ENCODE assay signal across 8 mouse cellular contexts in genomic region chr3:113630564-113630963, GRCm38 (mm10). TPM values are rescaled to one million over a fixed set of nuclear protein-coding genes. Genes with fewer than 3 reads are reported as not detected.
A peak's percentile ranks its signal among the peaks of the same experiment; 100 is the strongest.
DNase-seq lines count a peak whose midpoint lies in the region; ATAC-seq and TF ChIP-seq lines count a peak whose summit lies in the region.

No protein-coding gene starts in this region.

- peak overlapping the region; percentile 53 for H3K4me3 ChIP-seq in kidney, embryonic 14.5 days (ENCODE audit: low read length)
- H3K4me3 ChIP-seq in ES-E14 (ENCODE audit: insufficient read depth in 1 of 2, low read depth in 1 of 2, low read length in 2 of 2, poor library complexity in 1 of 2, severe bottlenecking in 1 of 2) = peak overlapping the region; percentile 88 to 99
- H3K4me3 ChIP-seq in embryonic facial prominence, embryonic 14.5 days (ENCODE audit: low read depth, low read length) = peak overlapping the region; percentile 69
- peak overlapping the region; percentile 78 for H3K4me3 ChIP-seq in intestine, embryonic 15.5 days (replicated peaks)
- peak overlapping the region; percentile 58 for H3K4me3 ChIP-seq in midbrain, embryonic 16.5 days (ENCODE audit: low read depth, low read length)

- H3K36me3 ChIP-seq in kidney, embryonic 14.5 days (ENCODE audit: control insufficient read depth, insufficient read depth, low read length) = peaks cover 3% of the 10 kb centered on the region; the same call in 1 of the 2 replicates
- no peaks in the 10 kb centered on the region; the same call in 1 of the 2 replicates for H3K36me3 ChIP-seq in ES-E14 (ENCODE audit: control insufficient read depth, insufficient read depth, low read length, poor library complexity, severe bottlenecking)
- H3K36me3 ChIP-seq in embryonic facial prominence, embryonic 14.5 days (ENCODE audit: control insufficient read depth, insufficient read depth, low read length) = peaks cover 6% of the 10 kb centered on the region; the same call in 1 of the 2 replicates
- H3K36me3 ChIP-seq in intestine, embryonic 15.5 days = no peaks in the 10 kb centered on the region
- H3K36me3 ChIP-seq in midbrain, embryonic 16.5 days (ENCODE audit: control insufficient read depth, insufficient read depth, low read length) = peaks cover 3% of the 10 kb centered on the region; the same call in 1 of the 2 replicates

- H3K4me2 ChIP-seq in kidney, embryonic 14.5 days (replicated peaks; ENCODE audit: low read depth, low read length) = peak overlapping the region; percentile 72
- peak overlapping the region; percentile 74 for H3K4me2 ChIP-seq in embryonic facial prominence, embryonic 14.5 days (ENCODE audit: low read depth, low read length)
- peak overlapping the region; percentile 56 for H3K4me2 ChIP-seq in intestine, embryonic 15.5 days (replicated peaks)
- peak overlapping the region; percentile 73 for H3K4me2 ChIP-seq in midbrain, embryonic 16.5 days (ENCODE audit: low read length)

- in situ Hi-C loops in ES-E14 (cut with MboI; ENCODE audit: low sequenced_read_pairs in 2 of 2, unreplicated experiment in 2 of 2) = no loop called here

- peak overlapping the region; percentile 80 for H3K9ac ChIP-seq in kidney, embryonic 14.5 days (ENCODE audit: low read depth, low read length)
- peak overlapping the region; percentile 93 for H3K9ac ChIP-seq in ES-E14 (ENCODE audit: insufficient read depth, low read depth, low read length, poor library complexity, severe bottlenecking)
- H3K9ac ChIP-seq in embryonic facial prominence, embryonic 14.5 days (ENCODE audit: low read depth, low read length) = peak overlapping the region; percentile 93
- peak overlapping the region; percentile 58 for H3K9ac ChIP-seq in intestine, embryonic 15.5 days
- H3K9ac ChIP-seq in midbrain, embryonic 16.5 days (ENCODE audit: low read depth, low read length) = peak overlapping the region; percentile 83

- WGBS in kidney, embryonic 14.5 days = 16% methylated on average over 13 of the region's 13 CpGs
- 14% methylated on average over 13 of the region's 13 CpGs for WGBS in embryonic facial prominence, embryonic 14.5 days
- whole genome bisulfite sequencing in intestine, embryonic 15.5 days = 8% methylated on average over 13 of the region's 13 CpGs
- 17% methylated on average over 13 of the region's 13 CpGs for WGBS in midbrain, embryonic 16.5 days

- no peaks in the 10 kb centered on the region for H3K27me3 ChIP-seq in kidney, embryonic 14.5 days (ENCODE audit: control insufficient read depth, insufficient read depth, low read length)
- no peaks in the 10 kb centered on the region for H3K27me3 ChIP-seq in embryonic facial prominence, embryonic 14.5 days (replicated peaks; ENCODE audit: control insufficient read depth, insufficient read depth, low read length)
- H3K27me3 ChIP-seq in intestine, embryonic 15.5 days (replicated peaks) = no peaks in the 10 kb centered on the region
- no peaks in the 10 kb centered on the region for H3K27me3 ChIP-seq in midbrain, embryonic 16.5 days (ENCODE audit: control insufficient read depth, insufficient read depth, low read depth, low read length)

- H3K27ac ChIP-seq in kidney, embryonic 14.5 days (ENCODE audit: low read depth, low read length) = peak overlapping the region; percentile 98
- H3K27ac ChIP-seq in ES-E14 (ENCODE audit: insufficient read depth, low read depth, low read length, poor library complexity, severe bottlenecking) = peak overlapping the region; percentile 68
- peak overlapping the region; percentile 100 for H3K27ac ChIP-seq in embryonic facial prominence, embryonic 14.5 days (replicated peaks; ENCODE audit: low read depth, low read length)
- peak overlapping the region; percentile 100 for H3K27ac ChIP-seq in intestine, embryonic 15.5 days
- peak overlapping the region; percentile 97 for H3K27ac ChIP-seq in midbrain, embryonic 16.5 days (ENCODE audit: low read length)

- ATAC-seq in kidney, embryonic 14.5 days (ENCODE audit: low FRiP score, low TSS enrichment) = 0 out of 2 replicates have a peak, but pooled peaks have one; percentile 7
- ATAC-seq in embryonic facial prominence, embryonic 14.5 days (ENCODE audit: low read depth) = no peak
- ATAC-seq in intestine, embryonic 15.5 days = peak; percentile 15
- ATAC-seq in midbrain, embryonic 16.5 days = peak; percentile 14

- no peaks in the 10 kb centered on the region for H3K9me3 ChIP-seq in kidney, embryonic 14.5 days (ENCODE audit: control insufficient read depth, low read length)
- no peaks in the 10 kb centered on the region for H3K9me3 ChIP-seq in ES-E14 (ENCODE audit: control insufficient read depth, insufficient read depth, low read depth, low read length)
- H3K9me3 ChIP-seq in embryonic facial prominence, embryonic 14.5 days (ENCODE audit: control insufficient read depth, low read length) = no peaks in the 10 kb centered on the region
- no peaks in the 10 kb centered on the region for H3K9me3 ChIP-seq in intestine, embryonic 15.5 days
- no peaks in the 10 kb centered on the region for H3K9me3 ChIP-seq in midbrain, embryonic 16.5 days (replicated peaks; ENCODE audit: control insufficient read depth, low read length, poor library complexity, severe bottlenecking)

- DNase-seq in kidney, adult 8-10 months = no peak
- no peak for DNase-seq in ES-E14 (ENCODE audit: low read depth, low spot score)
- peak; percentile 24 for DNase-seq in embryonic facial prominence, embryonic 14.5 days (ENCODE audit: low spot score)
- DNase-seq in layer of hippocampus, adult 8-10 months (ENCODE audit: low spot score in 2 of 2) = no peak
- DNase-seq in ovary, postnatal 14 days (ENCODE audit: low spot score) = no peak

- H3K4me1 ChIP-seq in kidney, embryonic 14.5 days (ENCODE audit: control insufficient read depth, insufficient read depth, low read length) = 0 out of 2 replicates have a peak, but pooled peaks cover 2% of the 10 kb centered on the region
- peaks cover 0 to 2% of the 10 kb centered on the region in 2 experiments; a peak in 1 of 4 replicates for H3K4me1 ChIP-seq in ES-E14 (ENCODE audit: control insufficient read depth in 2 of 2, insufficient read depth in 2 of 2, low read length in 2 of 2, poor library complexity in 1 of 2)
- H3K4me1 ChIP-seq in embryonic facial prominence, embryonic 14.5 days (ENCODE audit: control insufficient read depth, insufficient read depth, low read length) = peaks cover 6% of the 10 kb centered on the region; the same call in 1 of the 2 replicates
- H3K4me1 ChIP-seq in intestine, embryonic 15.5 days (replicated peaks) = no peaks in the 10 kb centered on the region
- H3K4me1 ChIP-seq in midbrain, embryonic 16.5 days (ENCODE audit: control insufficient read depth, insufficient read depth, low read length) = peaks cover 11% of the 10 kb centered on the region

TF ChIP-seq in ES-E14, 5 proteins besides CTCF, POLR2A, EP300 and RAD21:
- no peak for TF ChIP-seq ZNF384 (IDR thresholded peaks at IDR 0.05; ENCODE audit: low read depth, low read length)
- no peak for TF ChIP-seq ZC3H11A (IDR thresholded peaks at IDR 0.05; ENCODE audit: borderline replicate concordance, low read depth, low read length)
- no peak for TF ChIP-seq HCFC1 (IDR thresholded peaks at IDR 0.05; ENCODE audit: borderline replicate concordance, insufficient read depth, low read length)
- TF ChIP-seq CHD2 (IDR thresholded peaks at IDR 0.05; ENCODE audit: low read depth, low read length) = no peak
- TF ChIP-seq MAFK (IDR thresholded peaks at IDR 0.05; ENCODE audit: insufficient read depth, low read depth, low read length) = no peak

RNA-seq across cellular contexts. Expression of gene Rnpc3, which starts 0.6 kb away (rescaled TPM):
- 39.9 and 41.7 TPM in 2 replicates for polyA plus RNA-seq in kidney, embryonic 14.5 days (2014; fragmentation: Nextera tagmentation; extraction: Ambion mirVana)
- total RNA-seq in ES-E14 (2012; rRNA removed) = 26.6 TPM in 2 replicates
- 32.0 and 34.0 TPM in 2 replicates for polyA plus RNA-seq in embryonic facial prominence, embryonic 14.5 days (2014; fragmentation: Nextera tagmentation; extraction: Ambion mirVana)
- polyA plus RNA-seq in intestine, embryonic 15.5 days (2015; fragmentation: Nextera tagmentation; extraction: Ambion mirVana) = 27.9 and 33.8 TPM in 2 replicates
- 60.7 and 64.3 TPM in 2 replicates for polyA plus RNA-seq in midbrain, embryonic 16.5 days (2015; fragmentation: Nextera tagmentation; extraction: Ambion mirVana)
- total RNA-seq in layer of hippocampus, adult 8-10 months (2022) = 10 to 100 TPM; 28.3 to 35.3 (median 32.7) TPM

RNA-seq across cellular contexts. Expression of gene Amy1, which starts 24.1 kb away (rescaled TPM):
- 0.39 and 0.96 TPM in 2 replicates for polyA plus RNA-seq in kidney, embryonic 14.5 days (2014; fragmentation: Nextera tagmentation; extraction: Ambion mirVana)
- total RNA-seq in ES-E14 (2012; rRNA removed) = 0.49 TPM in 1 of 2 replicates, not detected in the other
- polyA plus RNA-seq in embryonic facial prominence, embryonic 14.5 days (2014; fragmentation: Nextera tagmentation; extraction: Ambion mirVana) = 3.1 and 4.2 TPM in 2 replicates
- 2.2 and 2.7 TPM in 2 replicates for polyA plus RNA-seq in intestine, embryonic 15.5 days (2015; fragmentation: Nextera tagmentation; extraction: Ambion mirVana)
- 30.5 and 34.7 TPM in 2 replicates for polyA plus RNA-seq in midbrain, embryonic 16.5 days (2015; fragmentation: Nextera tagmentation; extraction: Ambion mirVana)
- 10 to 100 TPM; 13.5 to 15.3 (median 14.8) TPM for total RNA-seq in layer of hippocampus, adult 8-10 months (2022)
